Mouse (Mus musculus) layer of hippocampus, adult 11-12 months (tissue): Measurements from ENCODE around the gene Slc30a1.

Experiments
- DNase-seq: peaks from one replicate; pipeline ENCODE4 v3.0.0; 2022; ENCODE audit warnings: low spot score

Gene Slc30a1

DNA sequence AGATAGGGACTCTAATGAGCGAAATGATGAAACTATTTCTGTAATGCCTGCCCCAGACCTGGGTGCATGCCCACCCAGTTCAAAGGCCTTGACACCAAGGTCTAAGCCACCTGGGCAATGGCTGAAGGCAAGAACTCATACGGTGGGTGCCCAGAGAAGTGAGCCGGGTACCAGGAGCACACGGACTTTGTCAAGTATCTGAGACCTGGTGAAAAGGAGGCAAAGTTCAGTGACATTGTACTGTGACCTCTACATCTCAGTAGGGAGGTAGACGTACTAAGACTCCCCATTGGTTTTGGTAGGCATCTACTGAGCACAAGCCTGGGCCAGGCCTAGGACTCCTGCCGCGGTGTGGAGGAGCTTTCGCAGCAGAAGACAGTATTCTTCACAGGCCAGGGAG is 38.8 kb downstream of the Slc30a1 start:
- no peak for DNase-seq

GRCm38 (mm10) chr1:191945756-191946155 is 39.2 kb downstream of the Slc30a1 start:
- no peak for DNase-seq

GRCm38 (mm10) chr1:191946261-191946660 is 39.7 kb downstream of the Slc30a1 start:
- no peak for DNase-seq

DNA sequence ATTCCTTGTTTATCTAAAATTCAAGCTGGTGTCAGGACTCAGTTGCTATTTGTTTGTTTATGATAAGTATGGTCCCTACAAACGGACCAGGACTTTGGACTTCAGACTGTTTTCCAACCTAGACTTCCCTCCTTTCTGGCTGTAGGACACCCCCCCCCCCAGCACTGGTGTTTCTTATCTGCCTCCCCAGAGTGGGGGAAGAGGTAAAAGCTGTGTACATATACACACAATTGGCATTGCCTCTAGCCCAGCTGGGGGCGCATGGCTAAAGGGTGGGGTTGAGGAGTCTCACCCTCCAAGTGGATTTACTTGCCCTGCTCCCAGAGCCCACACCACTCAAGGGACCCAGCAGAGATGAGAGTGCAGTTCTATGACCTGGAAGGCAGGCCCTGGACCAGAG is 40.3 kb downstream of the Slc30a1 start:
- no peak for DNase-seq

DNA sequence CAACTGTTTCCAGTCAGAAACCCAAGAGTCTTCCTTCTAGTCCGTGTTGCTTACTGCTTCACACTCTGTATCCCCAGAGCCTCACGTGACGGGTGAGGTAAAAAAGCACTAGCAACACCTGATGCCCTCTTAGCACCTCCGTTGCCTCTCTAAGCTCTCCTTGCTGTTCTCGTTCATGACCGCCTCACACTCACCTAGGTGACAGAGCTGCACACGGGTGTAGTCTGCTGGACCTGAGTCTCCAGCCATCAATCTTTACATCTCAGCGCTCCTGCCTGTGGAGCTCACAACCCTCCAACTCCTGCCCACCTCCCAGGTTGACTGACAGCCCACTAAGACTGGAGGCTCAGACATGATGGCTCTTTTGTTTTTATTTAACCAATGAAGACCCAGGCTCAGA is 41.2 kb downstream of the Slc30a1 start:
- DNase-seq, result no peak

- DNase-seq, result no peak
Observed at GRCm38 (mm10) chr1:191948600-191948999, 42.0 kb downstream of the Slc30a1 start.

GRCm38 (mm10) chr1:191950611-191951010 is 44.0 kb downstream of the Slc30a1 start:
- no peak for DNase-seq

DNA sequence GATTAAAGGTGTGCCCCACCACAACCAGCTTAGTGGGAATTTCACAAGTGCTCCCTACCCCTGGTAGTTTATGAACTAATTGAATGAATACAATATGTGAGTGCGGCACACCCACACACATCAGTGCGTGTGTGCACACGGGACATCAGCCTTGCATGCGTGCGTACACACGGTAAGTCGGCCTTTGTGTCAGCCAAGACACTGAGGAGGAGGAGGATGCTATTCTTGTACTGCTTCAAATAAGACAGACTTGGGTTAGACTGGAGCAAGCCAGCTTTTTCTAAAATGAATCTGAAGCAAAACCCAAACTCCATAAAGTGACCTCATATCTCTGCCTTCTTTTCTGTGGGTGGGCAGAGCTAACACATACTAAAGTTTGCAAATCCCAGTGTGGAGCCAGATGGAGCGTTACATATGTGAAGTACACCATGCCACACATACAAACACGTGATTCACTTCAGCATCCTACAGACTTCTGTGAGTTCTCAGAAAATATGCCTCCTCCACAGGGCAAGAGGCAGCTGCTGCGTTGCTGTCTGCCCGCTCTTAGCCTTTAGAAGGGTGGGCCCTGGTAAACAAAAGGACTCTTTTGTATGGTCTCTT is 46.3 kb downstream of the Slc30a1 start:
- peak; percentile 73 for DNase-seq

DNA sequence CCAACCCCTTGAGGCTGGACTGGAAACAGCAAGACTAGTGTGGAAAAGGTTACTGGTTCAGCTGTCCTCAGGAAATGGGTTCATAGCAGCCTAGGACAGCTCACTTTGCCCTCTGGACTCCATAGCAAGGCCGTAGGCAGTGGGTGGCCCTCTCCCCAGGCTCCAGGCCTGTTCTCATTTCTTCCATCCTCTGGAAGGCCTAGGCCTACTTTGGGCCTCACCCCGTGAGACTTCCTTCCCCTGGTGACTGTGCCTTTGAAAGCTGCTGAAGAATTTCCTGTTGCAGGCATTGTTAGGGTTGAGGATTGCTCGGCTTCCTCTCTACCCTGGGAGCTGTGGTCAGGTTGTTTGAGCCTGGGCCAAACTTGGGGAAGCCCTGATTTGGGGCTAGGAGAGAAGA is 48.5 kb downstream of the Slc30a1 start:
- no peak for DNase-seq

GRCm38 (mm10) chr1:191956261-191956660 is 49.7 kb downstream of the Slc30a1 start:
- no peak for DNase-seq

GRCm38 (mm10) chr1:191956871-191957270 is 50.3 kb downstream of the Slc30a1 start:
- no peak for DNase-seq

- DNase-seq, result no peak
Observed at GRCm38 (mm10) chr1:191957321-191957720, 50.8 kb downstream of the Slc30a1 start.

DNA sequence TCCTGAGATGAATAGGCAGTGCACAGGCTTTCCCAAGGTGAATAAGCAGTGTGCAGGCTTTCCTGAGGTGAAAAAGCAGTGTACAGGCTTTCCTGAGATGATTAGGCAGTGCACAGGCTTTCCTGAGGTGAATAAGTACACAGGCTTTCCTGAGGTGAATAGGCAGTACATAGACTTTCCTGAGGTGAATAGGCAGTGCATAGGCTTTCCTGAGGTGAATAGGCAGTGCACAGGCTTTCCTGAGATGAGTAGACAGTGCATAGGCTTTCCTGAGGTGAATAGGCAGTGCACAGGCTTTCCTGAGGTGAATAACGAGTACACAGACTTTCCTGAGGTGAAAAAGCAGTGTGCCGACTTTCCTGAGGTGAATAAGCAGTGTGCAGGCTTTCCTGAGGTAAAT is 54.4 kb downstream of the Slc30a1 start:
- DNase-seq, result no peak
